Mouse (Mus musculus) heart, embryonic 15.5 days (tissue): Measurements from ENCODE around the gene Maml3. TPM values are rescaled to one million over a fixed set of nuclear protein-coding genes. Genes with fewer than 3 reads are reported as not detected.

Experiments used
- ATAC-seq: fragments of 200-750 bp; cut with Nextera tagmentation; replicated peaks from 2 replicates; pipeline ENCODE4 v1.8.0; 2017; ENCODE audit warnings: low read depth, moderate TSS enrichment; ENCODE audit not compliant: insufficient number of reproducible peaks, insufficient read depth, low FRiP score
- H3K27ac ChIP-seq: fragments of 300-500 bp; sonication (generic); 2 replicates; pipeline ENCODE4 v1.5.1; 2015; ENCODE audit warnings: mild to moderate bottlenecking, inconsistent platforms
- H3K27me3 ChIP-seq: fragments of 300-500 bp; sonication (generic); 2 replicates; pipeline ENCODE4 v1.6.1; 2015; ENCODE audit warnings: inconsistent platforms
- H3K36me3 ChIP-seq: fragments of 300-500 bp; sonication (generic); 2 replicates; pipeline ENCODE4 v1.6.1; 2015; ENCODE audit warnings: mild to moderate bottlenecking, inconsistent platforms
- H3K4me1 ChIP-seq: fragments of 300-500 bp; sonication (generic); replicated peaks from 2 replicates; pipeline ENCODE4 v1.6.1; 2015; ENCODE audit warnings: inconsistent platforms
- H3K4me2 ChIP-seq: fragments of 300-500 bp; sonication (generic); 2 replicates; pipeline ENCODE4 v1.6.1; 2015; ENCODE audit warnings: inconsistent platforms, mild to moderate bottlenecking, moderate library complexity
- H3K4me3 ChIP-seq: fragments of 300-500 bp; sonication (generic); 2 replicates; pipeline ENCODE4 v1.5.1; 2015; ENCODE audit warnings: mild to moderate bottlenecking, inconsistent platforms
- H3K9ac ChIP-seq: fragments of 300-500 bp; sonication (generic); 2 replicates; pipeline ENCODE4 v1.6.1; 2015; ENCODE audit warnings: mild to moderate bottlenecking, inconsistent platforms
- H3K9me3 ChIP-seq: fragments of 300-500 bp; sonication (generic); replicated peaks from 2 replicates; pipeline ENCODE4 v1.6.1; 2016; ENCODE audit warnings: inconsistent platforms
- WGBS: fragments of 180-500 bp; shearing (Covaris S2); methylation state at CpG from one replicate; pipeline ENCODE4 v1.1.7; 2015; ENCODE audit warnings: mixed read lengths; 5-methylcytosine and 5-hydroxymethylcytosine counted together
- polyA plus RNA-seq: library from polyadenylated mRNA; unstranded; fragments of >200 nt; fragmentation: Nextera tagmentation; extraction: Ambion mirVana; gene quantifications from 2 replicates; pipeline ENCODE4 v1.2.1, GENCODE M21; 2015

Maml3 gene
- polyA plus RNA-seq, 1 experiment from 2014 or later = 1.9 TPM

- no peak for ATAC-seq
- H3K4me1 ChIP-seq = 0 out of 2 replicates have a peak, but pooled peaks cover 3% of the 10 kb centered on the region
- peak overlapping the region; percentile 79 for H3K4me3 ChIP-seq
- WGBS = under 1% methylated on average over 16 of the region's 16 CpGs
- H3K27ac ChIP-seq = peak overlapping the region; percentile 100
- peak overlapping the region; percentile 98 for H3K4me2 ChIP-seq
- H3K9me3 ChIP-seq = no peaks in the 10 kb centered on the region
- H3K36me3 ChIP-seq = no peaks in the 10 kb centered on the region
- H3K9ac ChIP-seq = peak overlapping the region; percentile 89
- H3K27me3 ChIP-seq = no peaks in the 10 kb centered on the region
Measured at GRCm38 (mm10) chr3:52104208-52104607, 668 bp downstream of the Maml3 start.

GRCm38 (mm10) chr3:52103531-52104181 lies 1.2 kb downstream of the Maml3 start:
- peak overlapping the region; percentile 98 for H3K4me2 ChIP-seq
- H3K4me1 ChIP-seq = 0 out of 2 replicates have a peak, but pooled peaks cover 3% of the 10 kb centered on the region
- under 1% methylated on average over 55 of the region's 55 CpGs for WGBS
- H3K9me3 ChIP-seq = no peaks in the 10 kb centered on the region
- H3K4me3 ChIP-seq = peak overlapping the region; percentile 79
- peak overlapping the region; percentile 100 for H3K27ac ChIP-seq
- peak overlapping the region; percentile 89 for H3K9ac ChIP-seq
- H3K36me3 ChIP-seq = no peaks in the 10 kb centered on the region
- ATAC-seq = no peak
- H3K27me3 ChIP-seq = no peaks in the 10 kb centered on the region

- Histone ChIP-seq H3K27me3 (no peaks in the 10 kb centered on the region), H3K4me3 (peak overlapping the region; percentile 79), H3K9ac (peak overlapping the region; percentile 89), H3K36me3 (no peaks in the 10 kb centered on the region), H3K27ac (peak overlapping the region; percentile 100), H3K9me3 (no peaks in the 10 kb centered on the region), H3K4me2 (peak overlapping the region; percentile 98), H3K4me1 (0 out of 2 replicates have a peak, but pooled peaks cover 3% of the 10 kb centered on the region)
- under 1% methylated on average over 52 of the region's 52 CpGs for WGBS
- peak; percentile 81 for ATAC-seq
Measured at GRCm38 (mm10) chr3:52102601-52103530, 2.0 kb downstream of the Maml3 start.

GRCm38 (mm10) chr3:52101977-52102600 lies 2.8 kb downstream of the Maml3 start:
- 2% methylated on average over 45 of the region's 57 CpGs for WGBS
- Histone ChIP-seq H3K4me3 (peak overlapping the region; percentile 79), H3K9ac (peak overlapping the region; percentile 89), H3K9me3 (no peaks in the 10 kb centered on the region), H3K27me3 (no peaks in the 10 kb centered on the region), H3K4me1 (0 out of 2 replicates have a peak, but pooled peaks cover 3% of the 10 kb centered on the region), H3K27ac (peak overlapping the region; percentile 100), H3K36me3 (no peaks in the 10 kb centered on the region), H3K4me2 (peak overlapping the region; percentile 98)
- ATAC-seq = peak; percentile 87

GRCm38 (mm10) chr3:52101401-52101976 lies 3.4 kb downstream of the Maml3 start:
- H3K9me3 ChIP-seq = no peaks in the 10 kb centered on the region
- no peaks in the 10 kb centered on the region for H3K36me3 ChIP-seq
- H3K27ac ChIP-seq = peak overlapping the region; percentile 100
- H3K4me3 ChIP-seq = peak overlapping the region; percentile 79
- WGBS = 2% methylated on average over 14 of the region's 14 CpGs
- H3K4me2 ChIP-seq = peak overlapping the region; percentile 98
- H3K27me3 ChIP-seq = no peaks in the 10 kb centered on the region
- H3K4me1 ChIP-seq = 0 out of 2 replicates have a peak, but pooled peaks cover 3% of the 10 kb centered on the region
- peak overlapping the region; percentile 60 for H3K9ac ChIP-seq
- ATAC-seq = peak; percentile 2; the same call in 1 of the 2 replicates

- Histone ChIP-seq H3K9me3 (no peaks in the 10 kb centered on the region), H3K4me1 (0 out of 2 replicates have a peak, but pooled peaks cover 3% of the 10 kb centered on the region), H3K36me3 (no peaks in the 10 kb centered on the region), H3K27me3 (no peaks in the 10 kb centered on the region), H3K4me3 (no peak overlapping the region), H3K4me2 (peak overlapping the region; percentile 98), H3K27ac (no peak overlapping the region), H3K9ac (no peak overlapping the region)
- WGBS = 43% methylated on average over 9 of the region's 9 CpGs
- no peak for ATAC-seq
Measured at GRCm38 (mm10) chr3:52100926-52101325, 4.0 kb downstream of the Maml3 start.

- H3K4me2 ChIP-seq = no peak overlapping the region
- no peaks in the 10 kb centered on the region for H3K9me3 ChIP-seq
- WGBS = 83% methylated on average over 4 of the region's 4 CpGs
- H3K9ac ChIP-seq = no peak overlapping the region
- H3K27ac ChIP-seq = no peak overlapping the region
- H3K27me3 ChIP-seq = no peaks in the 10 kb centered on the region
- no peak for ATAC-seq
- 0 out of 2 replicates have a peak, but pooled peaks cover 3% of the 10 kb centered on the region for H3K4me1 ChIP-seq
- H3K36me3 ChIP-seq = no peaks in the 10 kb centered on the region
- H3K4me3 ChIP-seq = no peak overlapping the region
Measured at GRCm38 (mm10) chr3:52100306-52100705, 4.6 kb downstream of the Maml3 start.

GRCm38 (mm10) chr3:52099286-52099685 lies 5.6 kb downstream of the Maml3 start:
- ATAC-seq = no peak
- H3K4me1 ChIP-seq = 0 out of 2 replicates have a peak, but pooled peaks cover 3% of the 10 kb centered on the region
- H3K4me2 ChIP-seq = no peak overlapping the region
- no peak overlapping the region for H3K4me3 ChIP-seq
- H3K9ac ChIP-seq = no peak overlapping the region
- no peaks in the 10 kb centered on the region for H3K36me3 ChIP-seq
- H3K27me3 ChIP-seq = no peaks in the 10 kb centered on the region
- 97% methylated on average over 1 of the region's 1 CpGs for WGBS
- no peaks in the 10 kb centered on the region for H3K9me3 ChIP-seq
- no peak overlapping the region for H3K27ac ChIP-seq

GRCm38 (mm10) chr3:52091261-52091797 lies 13.5 kb downstream of the Maml3 start:
- Histone ChIP-seq H3K36me3 (no peaks in the 10 kb centered on the region), H3K4me3 (no peak overlapping the region), H3K4me1 (peaks cover 35% of the 10 kb centered on the region), H3K27me3 (no peaks in the 10 kb centered on the region), H3K9me3 (no peaks in the 10 kb centered on the region), H3K27ac (0 out of 2 replicates have a peak overlapping the region, but pooled peaks have one; percentile 35), H3K9ac (no peak overlapping the region), H3K4me2 (no peak overlapping the region)
- 37% methylated on average over 7 of the region's 7 CpGs for WGBS
- ATAC-seq = no peak

- Histone ChIP-seq H3K36me3 (no peaks in the 10 kb centered on the region), H3K4me2 (no peak overlapping the region), H3K27ac (no peak overlapping the region; the same call in 1 of the 2 replicates), H3K27me3 (no peaks in the 10 kb centered on the region), H3K4me1 (peaks cover 35% of the 10 kb centered on the region), H3K9ac (no peak overlapping the region), H3K4me3 (no peak overlapping the region), H3K9me3 (no peaks in the 10 kb centered on the region)
- ATAC-seq = no peak
- 37% methylated on average over 8 of the region's 8 CpGs for WGBS
Measured at GRCm38 (mm10) chr3:52090230-52090873, 14.5 kb downstream of the Maml3 start.
